Mouse (Mus musculus) cerebellum, adult 2 months (tissue): ENCODE data around the gene Ccl3. TPM values are rescaled to one million over a fixed set of nuclear protein-coding genes. Genes with fewer than 3 reads are reported as not detected.
A peak's percentile ranks its signal among the peaks of the same experiment; 100 is the strongest.

Experiments used
- DNase-seq, 2 experiments: peaks; one replicate each; pipeline ENCODE4 v3.0.0; 2021
- H3K27ac ChIP-seq: fragments of 200-500 bp; 2 replicates; pipeline ENCODE4 v1.5.1; 2012; ENCODE audit warnings: low read length, control low read depth, inconsistent platforms; ENCODE audit not compliant: insufficient read depth
- H3K27me3 ChIP-seq: fragments of 200-500 bp; 2 replicates; pipeline ENCODE4 v1.6.1; 2012; ENCODE audit warnings: inconsistent platforms, mild to moderate bottlenecking, low read length, moderate library complexity; ENCODE audit not compliant: control insufficient read depth, insufficient read depth
- H3K4me1 ChIP-seq: fragments of 200-500 bp; 2 replicates; pipeline ENCODE4 v1.6.1; 2011; ENCODE audit warnings: low read length; ENCODE audit not compliant: control insufficient read depth, insufficient read depth
- H3K4me3 ChIP-seq: fragments of 200-500 bp; replicated peaks from 2 replicates; pipeline ENCODE3; 2011; ENCODE audit warnings: mild to moderate bottlenecking, low read depth, low read length, control low read depth; ENCODE audit not compliant: insufficient read depth
- CTCF ChIP-seq: fragments of 200-500 bp; IDR thresholded peaks from 2 replicates; pipeline ENCODE4 v1.5.1; 2011; ENCODE audit warnings: low read depth, mild to moderate bottlenecking, control low read depth, low read length, moderate library complexity, borderline replicate concordance; ENCODE audit not compliant: insufficient read depth
- POLR2A ChIP-seq: fragments of 200-500 bp; IDR thresholded peaks from 2 replicates; pipeline ENCODE4 v1.6.1; 2011; ENCODE audit warnings: low read length, control low read depth, borderline replicate concordance; ENCODE audit not compliant: insufficient read depth
- WGBS: fragments of 180-500 bp; shearing (Covaris S2); methylation state at CpG from one replicate; pipeline ENCODE4 v1.1.7; 2018; 5-methylcytosine and 5-hydroxymethylcytosine counted together
- polyA plus RNA-seq: library from polyadenylated mRNA; depleted of rRNA; stranded (reverse); fragments of >200 nt; gene quantifications from 2 replicates; pipeline ENCODE4 v1.2.3, GENCODE M21; 2012

Gene Ccl3
- polyA plus RNA-seq, 1 experiment, result 0.25 TPM

- no peak overlapping the region for H3K27ac ChIP-seq
- WGBS, result 92% methylated on average over 2 of the region's 2 CpGs
Observed at GRCm38 (mm10) chr11:83634898-83635297, 14.3 kb downstream of the Ccl3 start.

GRCm38 (mm10) chr11:83634425-83634824, 14.7 kb downstream of the Ccl3 start:
- Histone ChIP-seq H3K4me3 (no peak overlapping the region), H3K27ac (no peak overlapping the region), H3K27me3 (no peaks in the 10 kb centered on the region), H3K4me1 (no peaks in the 10 kb centered on the region)
- TF ChIP-seq POLR2A (no peak), CTCF (no peak)
- no peak for DNase-seq
- WGBS, result 7% methylated on average over 4 of the region's 4 CpGs

More at GRCm38 (mm10) chr11:83634898-83635297, 14.3 kb downstream of the Ccl3 start:
- Histone ChIP-seq H3K4me1 (no peaks in the 10 kb centered on the region), H3K4me3 (no peak overlapping the region), H3K27me3 (no peaks in the 10 kb centered on the region)
- TF ChIP-seq CTCF (no peak), POLR2A (no peak)
- no peak for DNase-seq

DNA sequence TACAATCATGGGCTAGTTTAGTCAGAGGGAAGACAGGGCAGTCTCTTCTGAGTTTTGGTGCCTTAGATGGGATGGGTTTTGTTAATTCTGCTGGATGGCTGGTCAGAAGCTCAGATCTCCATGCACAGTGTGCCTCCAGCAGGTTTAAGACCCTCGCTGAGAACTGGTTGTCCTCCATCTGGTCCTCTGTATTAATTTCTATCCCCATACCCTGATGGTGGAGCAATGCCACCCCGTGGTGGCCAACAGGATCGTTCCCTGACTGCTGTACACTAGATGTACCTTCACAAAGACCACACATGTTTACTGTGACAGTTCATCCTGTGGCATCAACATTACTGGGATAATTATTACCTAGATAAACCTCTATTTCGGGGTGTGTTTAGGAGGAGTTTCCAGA, 16.4 kb downstream of the Ccl3 start:
- Histone ChIP-seq H3K4me3 (no peak overlapping the region), H3K27ac (no peak overlapping the region), H3K4me1 (no peaks in the 10 kb centered on the region), H3K27me3 (no peaks in the 10 kb centered on the region)
- WGBS, result 39% methylated on average over 4 of the region's 4 CpGs
- no peak for DNase-seq
- TF ChIP-seq POLR2A (no peak), CTCF (peak; percentile 26; the same call in 1 of the 2 replicates)

DNA sequence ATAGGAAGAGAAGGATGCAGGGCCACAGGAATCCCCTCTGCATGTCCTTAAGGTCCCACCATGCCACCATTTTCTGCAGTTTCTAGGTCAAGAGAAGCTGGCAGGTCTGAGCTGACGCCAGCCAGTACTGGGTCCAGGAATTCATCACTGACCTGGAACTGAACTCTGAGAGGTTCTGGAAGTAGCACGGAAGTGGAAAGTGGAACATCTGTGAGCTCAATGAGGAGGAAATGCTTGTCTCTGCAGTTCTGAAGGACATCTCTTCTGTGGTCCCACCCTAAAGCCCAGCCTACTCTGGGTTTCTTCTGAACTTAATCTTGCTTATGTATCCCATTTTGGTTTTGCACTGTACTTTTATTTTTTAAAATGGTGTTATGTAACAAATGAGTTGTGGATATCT, 18.1 kb downstream of the Ccl3 start:
- no peak for TF ChIP-seq POLR2A
- no peak for TF ChIP-seq CTCF
- Histone ChIP-seq H3K4me1 (no peaks in the 10 kb centered on the region), H3K4me3 (no peak overlapping the region), H3K27me3 (no peaks in the 10 kb centered on the region), H3K27ac (no peak overlapping the region)
- WGBS, result 69% methylated on average over 2 of the region's 2 CpGs
- DNase-seq, result no peak

DNA sequence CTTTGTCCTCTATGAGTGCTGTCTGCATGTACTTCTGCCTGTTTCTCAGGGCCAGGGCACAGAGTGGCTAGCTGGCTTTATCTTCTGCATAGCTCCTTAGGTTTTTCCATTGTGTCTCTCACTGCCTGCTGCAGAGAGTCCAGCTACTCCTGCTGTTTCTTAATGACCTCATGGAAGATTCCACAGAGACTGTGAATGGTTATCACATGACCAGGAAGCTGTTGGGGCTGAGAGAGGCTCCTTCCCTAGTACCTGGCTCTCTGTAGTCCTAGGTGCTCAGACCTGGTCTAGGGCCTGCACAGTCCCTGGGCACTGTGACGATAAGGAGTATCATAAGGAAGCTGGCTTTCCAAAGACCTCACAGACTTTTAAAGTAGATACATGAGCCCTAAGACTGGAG, 18.5 kb downstream of the Ccl3 start:
- no peaks in the 10 kb centered on the region for H3K27me3 ChIP-seq
- no peak for DNase-seq
- 98% methylated on average over 1 of the region's 1 CpGs for WGBS
- H3K4me3 ChIP-seq, result no peak overlapping the region
- no peak overlapping the region for H3K27ac ChIP-seq
- TF ChIP-seq POLR2A, result no peak
- TF ChIP-seq CTCF, result no peak
- no peaks in the 10 kb centered on the region for H3K4me1 ChIP-seq

DNA sequence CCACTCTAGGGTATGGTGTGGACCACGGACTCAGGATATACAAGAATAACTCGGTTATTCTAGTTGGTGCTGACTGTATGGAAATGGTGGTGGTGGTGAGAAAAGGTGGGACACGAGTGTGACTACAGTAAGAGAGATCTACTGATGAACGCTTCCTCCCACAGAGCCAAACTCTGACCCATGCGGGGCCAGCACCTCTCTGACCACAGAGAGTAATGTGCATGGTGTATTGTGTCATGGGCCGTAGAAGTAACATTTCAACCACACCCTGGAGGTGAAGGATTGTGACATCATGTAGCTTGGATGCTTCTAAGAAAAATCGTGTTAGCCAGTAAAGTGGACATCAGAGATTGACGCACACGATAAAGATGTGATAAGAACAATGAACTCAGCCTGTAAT, 20.3 kb downstream of the Ccl3 start:
- H3K4me1 ChIP-seq, result no peaks in the 10 kb centered on the region
- no peaks in the 10 kb centered on the region for H3K27me3 ChIP-seq
- no peak for DNase-seq
- WGBS, result 88% methylated on average over 9 of the region's 9 CpGs
- TF ChIP-seq POLR2A, result no peak
- TF ChIP-seq CTCF, result no peak
- no peak overlapping the region for H3K27ac ChIP-seq
- no peak overlapping the region for H3K4me3 ChIP-seq

- no peak overlapping the region for H3K27ac ChIP-seq
- WGBS, result 93% methylated on average over 3 of the region's 3 CpGs
- no peak for TF ChIP-seq CTCF
- TF ChIP-seq POLR2A, result no peak
Observed at GRCm38 (mm10) chr11:83623586-83623985, 25.6 kb downstream of the Ccl3 start.

GRCm38 (mm10) chr11:83619037-83619436, 30.1 kb downstream of the Ccl3 start:
- TF ChIP-seq POLR2A, result no peak
- no peak for TF ChIP-seq CTCF
- DNase-seq, result no peak
- Histone ChIP-seq H3K4me3 (no peak overlapping the region), H3K27me3 (no peaks in the 10 kb centered on the region), H3K27ac (no peak overlapping the region), H3K4me1 (no peaks in the 10 kb centered on the region)
- 93% methylated on average over 1 of the region's 1 CpGs for WGBS

More at GRCm38 (mm10) chr11:83623586-83623985, 25.6 kb downstream of the Ccl3 start:
- no peak for DNase-seq
- Histone ChIP-seq H3K4me1 (no peaks in the 10 kb centered on the region), H3K4me3 (no peak overlapping the region), H3K27me3 (no peaks in the 10 kb centered on the region)

- Histone ChIP-seq H3K4me1 (no peaks in the 10 kb centered on the region), H3K27me3 (no peaks in the 10 kb centered on the region), H3K27ac (no peak overlapping the region), H3K4me3 (no peak overlapping the region)
- no peak for DNase-seq
- 60% methylated on average over 5 of the region's 5 CpGs for WGBS
- TF ChIP-seq POLR2A, result no peak
- no peak for TF ChIP-seq CTCF
Observed at GRCm38 (mm10) chr11:83618238-83618637, 30.9 kb downstream of the Ccl3 start.
